In genomic region chr5:104373648-104374307, GRCm38 (mm10) we compare ENCODE assay signal across 21 mouse cellular contexts. TPM values are rescaled to one million over a fixed set of nuclear protein-coding genes. Genes with fewer than 3 reads are reported as not detected.
DNase-seq lines count a peak whose midpoint lies in the region; ATAC-seq and TF ChIP-seq lines count a peak whose summit lies in the region.
"Had no signal": no experiment of that assay in that cellular context is flagged by ENCODE, and none has a peak within 500 bp of the region (broad histone marks: within the 10 kb centered on the region; RNA-seq: fewer than 3 reads in every experiment).

No protein-coding gene starts in this region.

- H3K4me3 ChIP-seq in forebrain, embryonic 11.5 days (ENCODE audit: low read depth, low read length) = no peak overlapping the region
- H3K4me3 ChIP-seq in forebrain, embryonic 13.5 days = no peak overlapping the region
- H3K4me3 ChIP-seq in kidney, postnatal 0 days (replicated peaks; ENCODE audit: low read depth, low read length) = no peak overlapping the region
- no peak overlapping the region for H3K4me3 ChIP-seq in lung, embryonic 16.5 days (ENCODE audit: low read length)
- H3K4me3 ChIP-seq in lung, adult 2 months (replicated peaks; ENCODE audit: extremely low read depth, low read depth, low read length) = no peak overlapping the region
- no peak overlapping the region for H3K4me3 ChIP-seq in stomach, embryonic 16.5 days (replicated peaks; ENCODE audit: low read length)
- H3K4me3 ChIP-seq: forebrain, embryonic 15.5 days; heart, adult 2 months; hindbrain, embryonic 12.5 days; left cerebral cortex, adult 2 months; liver, embryonic 12.5 days; midbrain, embryonic 15.5 days; neural tube, embryonic 13.5 days had no signal

- DNase-seq in forebrain, embryonic 11.5 days (ENCODE audit: low spot score) = no peak
- DNase-seq in kidney, postnatal 0 days (ENCODE audit: low spot score) = peak; percentile 28
- DNase-seq in kidney, postnatal 14 days = no peak
- DNase-seq in lung, adult 2 months = no peak
- DNase-seq: retina, postnatal 1 day; right cerebral cortex, postnatal 25 days; thymus, adult 2 months; thymus, postnatal 4 days had no signal

- no peaks in the 10 kb centered on the region for H3K27me3 ChIP-seq in forebrain, embryonic 11.5 days (ENCODE audit: control insufficient read depth, insufficient read depth, low read length)
- H3K27me3 ChIP-seq in forebrain, embryonic 13.5 days = no peaks in the 10 kb centered on the region
- H3K27me3 ChIP-seq in kidney, postnatal 0 days (ENCODE audit: insufficient read depth, low read length) = no peaks in the 10 kb centered on the region
- no peaks in the 10 kb centered on the region for H3K27me3 ChIP-seq in lung, embryonic 16.5 days (ENCODE audit: control insufficient read depth, insufficient read depth, low read depth, low read length)
- H3K27me3 ChIP-seq in stomach, embryonic 16.5 days (ENCODE audit: control insufficient read depth, insufficient read depth, low read length) = no peaks in the 10 kb centered on the region
- H3K27me3 ChIP-seq: forebrain, embryonic 15.5 days; hindbrain, embryonic 12.5 days; liver, embryonic 12.5 days; midbrain, embryonic 15.5 days; neural tube, embryonic 13.5 days had no signal

- H3K36me3 ChIP-seq in forebrain, embryonic 11.5 days (ENCODE audit: control insufficient read depth, insufficient read depth, low read length) = no peaks in the 10 kb centered on the region
- H3K36me3 ChIP-seq in forebrain, embryonic 13.5 days (ENCODE audit: poor library complexity, severe bottlenecking) = no peaks in the 10 kb centered on the region
- no peaks in the 10 kb centered on the region for H3K36me3 ChIP-seq in kidney, postnatal 0 days (ENCODE audit: insufficient read depth, low read length)
- no peaks in the 10 kb centered on the region for H3K36me3 ChIP-seq in lung, embryonic 16.5 days (ENCODE audit: control insufficient read depth, insufficient read depth, low read length)
- no peaks in the 10 kb centered on the region for H3K36me3 ChIP-seq in stomach, embryonic 16.5 days (ENCODE audit: control insufficient read depth, insufficient read depth, low read length)
- H3K36me3 ChIP-seq: forebrain, embryonic 15.5 days; hindbrain, embryonic 12.5 days; liver, embryonic 12.5 days; midbrain, embryonic 15.5 days; neural tube, embryonic 13.5 days had no signal

- no peak overlapping the region for H3K4me2 ChIP-seq in forebrain, embryonic 11.5 days (ENCODE audit: low read depth, low read length, severe bottlenecking)
- no peak overlapping the region for H3K4me2 ChIP-seq in forebrain, embryonic 13.5 days
- no peak overlapping the region for H3K4me2 ChIP-seq in kidney, postnatal 0 days (ENCODE audit: low read length)
- no peak overlapping the region for H3K4me2 ChIP-seq in lung, embryonic 16.5 days (ENCODE audit: low read depth, low read length)
- H3K4me2 ChIP-seq in stomach, embryonic 16.5 days (ENCODE audit: low read depth, low read length) = no peak overlapping the region
- H3K4me2 ChIP-seq: forebrain, embryonic 15.5 days; hindbrain, embryonic 12.5 days; liver, embryonic 12.5 days; midbrain, embryonic 15.5 days; neural tube, embryonic 13.5 days had no signal

- no peak overlapping the region for H3K27ac ChIP-seq in forebrain, embryonic 11.5 days (ENCODE audit: low read depth, low read length)
- no peak overlapping the region for H3K27ac ChIP-seq in forebrain, embryonic 13.5 days
- no peak overlapping the region for H3K27ac ChIP-seq in kidney, postnatal 0 days
- no peak overlapping the region for H3K27ac ChIP-seq in lung, embryonic 16.5 days (ENCODE audit: low read length)
- no peak overlapping the region for H3K27ac ChIP-seq in stomach, embryonic 16.5 days (ENCODE audit: low read length)
- H3K27ac ChIP-seq: forebrain, embryonic 15.5 days; heart, adult 2 months; hindbrain, embryonic 12.5 days; left cerebral cortex, adult 2 months; liver, embryonic 12.5 days; midbrain, embryonic 15.5 days; neural tube, embryonic 13.5 days had no signal

- H3K9ac ChIP-seq in forebrain, embryonic 11.5 days (ENCODE audit: low read length) = no peak overlapping the region
- H3K9ac ChIP-seq in forebrain, embryonic 13.5 days = no peak overlapping the region
- H3K9ac ChIP-seq in kidney, postnatal 0 days (ENCODE audit: low read depth, low read length) = no peak overlapping the region
- H3K9ac ChIP-seq in lung, embryonic 16.5 days (ENCODE audit: low read length) = no peak overlapping the region
- H3K9ac ChIP-seq in stomach, embryonic 16.5 days (ENCODE audit: low read length) = no peak overlapping the region
- H3K9ac ChIP-seq: forebrain, embryonic 15.5 days; hindbrain, embryonic 12.5 days; liver, embryonic 12.5 days; midbrain, embryonic 15.5 days; neural tube, embryonic 13.5 days had no signal

- H3K9me3 ChIP-seq in forebrain, embryonic 11.5 days (ENCODE audit: control insufficient read depth, low read length) = no peaks in the 10 kb centered on the region
- H3K9me3 ChIP-seq in forebrain, embryonic 13.5 days (replicated peaks) = no peaks in the 10 kb centered on the region
- no peaks in the 10 kb centered on the region for H3K9me3 ChIP-seq in kidney, postnatal 0 days (replicated peaks; ENCODE audit: low read length)
- H3K9me3 ChIP-seq in lung, embryonic 16.5 days (ENCODE audit: control insufficient read depth, low read length) = no peaks in the 10 kb centered on the region
- H3K9me3 ChIP-seq in stomach, embryonic 16.5 days (replicated peaks; ENCODE audit: control insufficient read depth, low read length) = no peaks in the 10 kb centered on the region
- H3K9me3 ChIP-seq: forebrain, embryonic 15.5 days; hindbrain, embryonic 12.5 days; liver, embryonic 12.5 days; midbrain, embryonic 15.5 days; neural tube, embryonic 13.5 days had no signal

- peak; percentile 63; the same call in 1 of the 2 replicates for ATAC-seq in forebrain, embryonic 11.5 days (replicated peaks; ENCODE audit: low FRiP score)
- ATAC-seq in forebrain, embryonic 13.5 days = no peak
- 0 out of 2 replicates have a peak, but pooled peaks have one; percentile 33 for ATAC-seq in kidney, postnatal 0 days (replicated peaks; ENCODE audit: low FRiP score, low read depth)
- ATAC-seq in lung, embryonic 16.5 days (ENCODE audit: low read depth) = peak; percentile 50
- ATAC-seq in stomach, embryonic 16.5 days (ENCODE audit: insufficient read depth, low FRiP score) = peak; percentile 56; the same call in 1 of the 2 replicates
- ATAC-seq: forebrain, embryonic 15.5 days; intestine, postnatal 0 days; liver, embryonic 12.5 days; midbrain, embryonic 15.5 days had no signal

- H3K4me1 ChIP-seq in forebrain, embryonic 11.5 days (replicated peaks; ENCODE audit: control insufficient read depth, insufficient read depth, low read length) = no peaks in the 10 kb centered on the region
- peaks cover 9% of the 10 kb centered on the region for H3K4me1 ChIP-seq in forebrain, embryonic 13.5 days
- 0 out of 2 replicates have a peak, but pooled peaks cover 7% of the 10 kb centered on the region for H3K4me1 ChIP-seq in kidney, postnatal 0 days (replicated peaks; ENCODE audit: insufficient read depth, low read length)
- peaks cover 14% of the 10 kb centered on the region for H3K4me1 ChIP-seq in lung, embryonic 16.5 days (replicated peaks; ENCODE audit: control insufficient read depth, insufficient read depth, low read length)
- peaks cover 5% of the 10 kb centered on the region; the same call in 1 of the 2 replicates for H3K4me1 ChIP-seq in lung, adult 2 months (ENCODE audit: control insufficient read depth, insufficient read depth, low read length)
- H3K4me1 ChIP-seq in stomach, embryonic 16.5 days (ENCODE audit: control insufficient read depth, insufficient read depth, low read length) = peaks cover 14% of the 10 kb centered on the region
- H3K4me1 ChIP-seq: liver, embryonic 12.5 days; midbrain, embryonic 15.5 days; neural tube, embryonic 13.5 days had no signal

- no peak for TF ChIP-seq POLR2A in lung, adult 2 months (IDR thresholded peaks at IDR 0.05; ENCODE audit: borderline replicate concordance, extremely low read depth, low read depth, low read length)

- WGBS in forebrain, embryonic 11.5 days = 84% methylated on average over 4 of the region's 4 CpGs
- 69% methylated on average over 4 of the region's 4 CpGs for WGBS in forebrain, embryonic 13.5 days
- WGBS in kidney, postnatal 0 days = 73% methylated on average over 4 of the region's 4 CpGs
- WGBS in lung, embryonic 16.5 days = 80% methylated on average over 4 of the region's 4 CpGs
- 86% methylated on average over 4 of the region's 4 CpGs for WGBS in lung, adult 2 months
- WGBS in stomach, embryonic 16.5 days = 72% methylated on average over 4 of the region's 4 CpGs

- TF ChIP-seq CTCF in kidney, postnatal 0 days (IDR thresholded peaks at IDR 0.05; ENCODE audit: low read depth) = no peak
- TF ChIP-seq CTCF in lung, adult 2 months (IDR thresholded peaks at IDR 0.05; ENCODE audit: insufficient read depth, low read length) = no peak

RNA-seq across cellular contexts. Expression of gene Mepe, which starts 48.6 kb away (rescaled TPM):
- polyA plus RNA-seq in forebrain, embryonic 11.5 days (2014; fragmentation: Nextera tagmentation; extraction: Ambion mirVana) = not detected in 2 replicates
- not detected in 2 replicates for polyA plus RNA-seq in forebrain, embryonic 13.5 days (2015; fragmentation: Nextera tagmentation; extraction: Ambion mirVana)
- not detected in 2 replicates for polyA plus RNA-seq in kidney, postnatal 0 days (2015; fragmentation: Nextera tagmentation; extraction: Ambion mirVana)
- polyA plus RNA-seq in lung, embryonic 16.5 days (2015; fragmentation: Nextera tagmentation; extraction: Ambion mirVana) = not detected in 2 replicates
- not detected in 2 replicates for polyA plus RNA-seq in lung, adult 2 months (2012; rRNA removed)
- not detected in 2 replicates for polyA plus RNA-seq in stomach, embryonic 16.5 days (2015; fragmentation: Nextera tagmentation; extraction: Ambion mirVana)
- polyA plus RNA-seq: forebrain, embryonic 15.5 days; heart, adult 2 months; heart, embryonic 14.5 days; hindbrain, embryonic 12.5 days; intestine, postnatal 0 days; liver, embryonic 12.5 days; midbrain, embryonic 15.5 days; neural tube, embryonic 13.5 days; spleen, adult 2 months; thymus, adult 2 months had no signal
